Mouse (Mus musculus): ENCODE data around the gene Nr2f2. TPM values are rescaled to one million over a fixed set of nuclear protein-coding genes. Genes with fewer than 3 reads are reported as not detected.

The Nr2f2 gene
- polyA plus RNA-seq, 1 experiment from 2014 or later: 124 TPM

DNA sequence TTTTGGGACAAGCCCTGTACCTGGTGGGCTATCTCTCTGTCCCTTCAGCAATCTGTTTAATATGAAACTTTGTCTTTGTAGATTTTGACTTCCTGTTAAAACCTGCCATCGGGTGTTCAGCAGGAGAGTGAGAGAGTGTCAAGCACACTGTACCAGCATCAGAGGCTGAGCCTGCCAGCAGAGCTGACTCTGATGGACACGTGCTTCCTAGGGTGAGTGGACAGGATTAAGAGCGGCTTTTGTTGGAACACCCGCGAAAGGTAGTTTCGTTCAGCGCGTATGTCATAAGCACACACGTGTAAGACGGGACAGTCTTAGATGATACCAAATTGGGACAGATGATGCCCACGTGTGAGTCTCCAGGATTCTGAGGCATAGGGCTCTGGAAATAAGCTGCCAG, 40.0 kb upstream of the Nr2f2 start:
- Histone ChIP-seq H3K36me3 (ENCODE audit: control insufficient read depth, insufficient read depth, low read length) (0 out of 2 replicates have a peak, but pooled peaks cover 2% of the 10 kb centered on the region), H3K9me3 (ENCODE audit: control insufficient read depth, low read length) (no peaks in the 10 kb centered on the region), H3K4me3 (ENCODE audit: low read depth, low read length) (no peak overlapping the region), H3K9ac (ENCODE audit: low read length) (no peak overlapping the region), H3K4me2 (ENCODE audit: low read depth, low read length, severe bottlenecking) (no peak overlapping the region), H3K4me1 (replicated peaks; ENCODE audit: control insufficient read depth, insufficient read depth, low read length) (no peaks in the 10 kb centered on the region), H3K27ac (ENCODE audit: low read depth, low read length) (no peak overlapping the region), H3K27me3 (ENCODE audit: control insufficient read depth, insufficient read depth, low read length) (no peaks in the 10 kb centered on the region)
- WGBS: 89% methylated on average over 11 of the region's 11 CpGs
- ATAC-seq (replicated peaks; ENCODE audit: low FRiP score) (no peak), DNase-seq (ENCODE audit: low spot score) (no peak)

DNA sequence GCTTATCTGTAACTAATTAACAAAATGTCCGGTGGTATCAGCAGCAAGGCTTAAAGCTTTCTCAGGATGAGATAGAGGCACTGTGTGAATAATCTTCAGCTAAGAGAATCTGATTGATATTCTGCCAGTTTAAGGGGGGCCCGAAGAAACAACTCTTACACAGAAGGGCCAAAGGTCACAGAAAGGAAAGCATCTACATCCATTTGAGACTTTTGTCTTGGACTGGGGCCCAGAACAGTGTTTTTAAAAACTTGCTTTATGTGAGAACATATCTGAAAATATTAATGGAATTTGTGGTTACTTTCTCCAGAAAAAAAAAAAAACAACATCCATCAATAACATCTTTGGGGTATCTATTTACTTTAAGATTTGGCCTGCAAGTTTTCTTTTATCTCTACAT, 38.9 kb upstream of the Nr2f2 start:
- 71% methylated on average over 2 of the region's 2 CpGs for WGBS
- no peaks in the 10 kb centered on the region for H3K4me1 ChIP-seq (replicated peaks; ENCODE audit: control insufficient read depth, insufficient read depth, low read length)
- ATAC-seq (replicated peaks; ENCODE audit: low FRiP score) (no peak), DNase-seq (ENCODE audit: low spot score) (no peak)
- no peak overlapping the region for H3K4me3 ChIP-seq (ENCODE audit: low read depth, low read length)
- no peak overlapping the region for H3K27ac ChIP-seq (ENCODE audit: low read depth, low read length)
- H3K36me3 ChIP-seq (ENCODE audit: control insufficient read depth, insufficient read depth, low read length): 0 out of 2 replicates have a peak, but pooled peaks cover 2% of the 10 kb centered on the region
- H3K9me3 ChIP-seq (ENCODE audit: control insufficient read depth, low read length): no peaks in the 10 kb centered on the region
- no peaks in the 10 kb centered on the region for H3K27me3 ChIP-seq (ENCODE audit: control insufficient read depth, insufficient read depth, low read length)
- H3K9ac ChIP-seq (ENCODE audit: low read length): no peak overlapping the region
- no peak overlapping the region for H3K4me2 ChIP-seq (ENCODE audit: low read depth, low read length, severe bottlenecking)

DNA sequence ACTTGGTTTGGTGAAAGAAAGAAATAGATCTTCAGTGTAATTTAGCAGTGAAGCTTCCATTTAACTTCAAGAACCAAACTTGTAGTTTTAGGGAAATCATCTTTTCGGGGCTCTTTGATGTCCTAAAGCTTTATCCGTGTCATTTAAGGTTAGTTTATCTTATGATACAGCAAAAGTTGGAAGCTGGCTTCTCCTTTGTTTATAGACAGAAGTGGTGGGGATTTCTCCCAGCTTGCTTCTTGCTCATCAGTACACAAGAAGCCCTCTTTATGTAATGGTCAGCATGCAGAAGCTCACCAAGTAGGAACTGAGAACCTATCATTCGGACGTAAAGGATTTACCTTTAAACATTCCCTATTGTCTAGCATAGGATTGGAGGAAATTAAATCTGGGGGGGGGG, 16.3 kb upstream of the Nr2f2 start:
- Histone ChIP-seq H3K4me2 (ENCODE audit: low read depth, low read length, severe bottlenecking) (no peak overlapping the region), H3K27ac (ENCODE audit: low read depth, low read length) (no peak overlapping the region), H3K9me3 (ENCODE audit: control insufficient read depth, low read length) (no peaks in the 10 kb centered on the region), H3K9ac (ENCODE audit: low read length) (no peak overlapping the region), H3K4me3 (ENCODE audit: low read depth, low read length) (no peak overlapping the region), H3K27me3 (ENCODE audit: control insufficient read depth, insufficient read depth, low read length) (no peaks in the 10 kb centered on the region), H3K36me3 (ENCODE audit: control insufficient read depth, insufficient read depth, low read length) (no peaks in the 10 kb centered on the region), H3K4me1 (replicated peaks; ENCODE audit: control insufficient read depth, insufficient read depth, low read length) (no peaks in the 10 kb centered on the region; the same call in 1 of the 2 replicates)
- ATAC-seq (replicated peaks; ENCODE audit: low FRiP score): no peak
- no peak for DNase-seq (ENCODE audit: low spot score)
- 86% methylated on average over 4 of the region's 4 CpGs for WGBS

DNA sequence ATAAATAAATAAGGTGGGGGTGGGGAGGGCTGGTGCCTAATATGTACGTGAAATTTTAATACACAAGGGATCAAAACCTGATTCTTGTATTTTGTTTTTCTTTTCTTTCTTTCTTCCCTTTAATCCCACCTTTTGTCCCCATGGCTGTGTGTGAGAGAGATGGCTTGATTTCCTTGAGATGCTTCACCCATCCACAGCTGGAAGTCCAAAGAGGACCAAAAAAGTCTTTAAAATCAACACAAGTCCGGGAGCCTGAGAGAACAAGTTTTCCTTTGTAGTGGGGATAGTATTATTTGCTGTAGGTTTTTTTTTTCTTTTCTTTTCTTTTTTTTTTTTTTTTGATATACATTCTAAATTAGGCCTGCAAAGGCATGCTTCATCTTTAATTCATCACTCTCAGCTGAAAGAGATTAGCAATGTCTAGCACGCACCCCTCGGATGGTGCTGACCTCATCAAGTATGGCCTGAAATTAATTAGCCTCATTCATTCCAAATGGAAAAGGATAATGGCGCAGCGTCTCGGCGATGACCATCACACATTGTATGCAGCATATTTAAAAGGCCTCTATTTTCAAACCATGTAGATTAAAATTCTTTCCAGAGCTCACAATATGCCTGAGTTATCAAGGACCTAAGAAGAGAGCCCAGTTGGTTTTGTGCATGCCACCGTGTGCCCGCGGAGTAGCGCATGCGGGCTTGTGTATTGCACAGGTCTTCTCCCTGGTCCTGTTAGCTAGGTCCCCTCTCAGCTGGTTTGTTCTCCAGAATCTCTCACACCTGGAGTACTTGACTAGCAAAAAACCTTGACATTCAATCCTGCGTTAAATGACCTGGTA, 15.1 kb upstream of the Nr2f2 start:
- no peaks in the 10 kb centered on the region for H3K27me3 ChIP-seq (ENCODE audit: control insufficient read depth, insufficient read depth, low read length)
- H3K4me1 ChIP-seq (replicated peaks; ENCODE audit: control insufficient read depth, insufficient read depth, low read length): no peaks in the 10 kb centered on the region; the same call in 1 of the 2 replicates
- peak overlapping the region; percentile 47; the same call in 1 of the 2 replicates for H3K27ac ChIP-seq (ENCODE audit: low read depth, low read length)
- H3K4me2 ChIP-seq (ENCODE audit: low read depth, low read length, severe bottlenecking): no peak overlapping the region
- H3K9ac ChIP-seq (ENCODE audit: low read length): no peak overlapping the region
- H3K4me3 ChIP-seq (ENCODE audit: low read depth, low read length): no peak overlapping the region
- no peaks in the 10 kb centered on the region for H3K36me3 ChIP-seq (ENCODE audit: control insufficient read depth, insufficient read depth, low read length)
- peak; percentile 94 for ATAC-seq (replicated peaks; ENCODE audit: low FRiP score)
- DNase-seq (ENCODE audit: low spot score): peak; percentile 64
- WGBS: 29% methylated on average over 14 of the region's 14 CpGs
- H3K9me3 ChIP-seq (ENCODE audit: control insufficient read depth, low read length): no peaks in the 10 kb centered on the region

DNA sequence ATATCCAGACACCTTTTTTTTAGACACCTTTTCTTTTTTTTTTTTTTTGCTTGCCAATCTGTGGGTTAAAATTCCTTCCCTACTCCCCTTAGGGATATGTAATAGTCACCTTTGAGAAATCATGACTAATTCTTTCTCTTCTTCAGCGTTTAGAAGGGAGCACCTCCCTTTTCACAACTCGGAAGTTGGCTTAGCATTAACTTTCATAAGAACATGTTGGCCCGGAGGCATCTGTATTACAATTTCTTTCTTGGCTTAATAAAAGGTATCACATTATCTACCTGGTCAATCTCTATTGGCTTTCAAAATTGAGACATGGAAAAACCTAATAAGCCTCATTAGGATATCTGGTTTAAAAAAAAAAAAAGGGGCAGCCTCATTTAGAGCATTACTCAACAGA, 14.4 kb upstream of the Nr2f2 start:
- 59% methylated on average over 3 of the region's 3 CpGs for WGBS
- DNase-seq (ENCODE audit: low spot score): no peak
- H3K36me3 ChIP-seq (ENCODE audit: control insufficient read depth, insufficient read depth, low read length): no peaks in the 10 kb centered on the region
- H3K9ac ChIP-seq (ENCODE audit: low read length): no peak overlapping the region
- no peak for ATAC-seq (replicated peaks; ENCODE audit: low FRiP score)
- H3K4me1 ChIP-seq (replicated peaks; ENCODE audit: control insufficient read depth, insufficient read depth, low read length): no peaks in the 10 kb centered on the region; the same call in 1 of the 2 replicates
- H3K9me3 ChIP-seq (ENCODE audit: control insufficient read depth, low read length): no peaks in the 10 kb centered on the region
- H3K27me3 ChIP-seq (ENCODE audit: control insufficient read depth, insufficient read depth, low read length): no peaks in the 10 kb centered on the region
- no peak overlapping the region for H3K27ac ChIP-seq (ENCODE audit: low read depth, low read length)
- no peak overlapping the region for H3K4me3 ChIP-seq (ENCODE audit: low read depth, low read length)
- H3K4me2 ChIP-seq (ENCODE audit: low read depth, low read length, severe bottlenecking): no peak overlapping the region

DNA sequence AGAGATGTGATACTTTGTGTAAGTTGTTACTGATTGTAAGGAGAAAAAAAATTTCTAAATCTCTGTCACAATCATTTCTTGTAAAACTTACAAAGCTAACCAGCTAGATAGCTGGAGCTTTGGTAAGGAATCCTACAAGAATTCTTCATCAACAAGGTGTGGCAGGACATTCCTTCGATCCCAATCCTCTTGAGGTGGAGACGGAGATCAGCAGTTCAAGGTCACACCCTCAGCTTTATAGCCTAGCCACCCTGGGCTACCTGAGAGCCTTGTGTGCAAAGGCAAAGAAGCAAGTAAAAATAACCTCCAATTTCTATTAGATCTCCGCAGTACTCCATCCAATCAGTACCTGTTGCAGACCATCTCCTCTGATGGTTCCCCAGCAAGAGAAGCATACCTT, 13.7 kb upstream of the Nr2f2 start:
- Histone ChIP-seq H3K36me3 (ENCODE audit: control insufficient read depth, insufficient read depth, low read length) (no peaks in the 10 kb centered on the region), H3K9ac (ENCODE audit: low read length) (no peak overlapping the region), H3K9me3 (ENCODE audit: control insufficient read depth, low read length) (no peaks in the 10 kb centered on the region), H3K4me2 (ENCODE audit: low read depth, low read length, severe bottlenecking) (no peak overlapping the region), H3K27me3 (ENCODE audit: control insufficient read depth, insufficient read depth, low read length) (no peaks in the 10 kb centered on the region), H3K27ac (ENCODE audit: low read depth, low read length) (no peak overlapping the region), H3K4me3 (ENCODE audit: low read depth, low read length) (no peak overlapping the region), H3K4me1 (replicated peaks; ENCODE audit: control insufficient read depth, insufficient read depth, low read length) (no peaks in the 10 kb centered on the region; the same call in 1 of the 2 replicates)
- ATAC-seq (replicated peaks; ENCODE audit: low FRiP score): no peak
- DNase-seq (ENCODE audit: low spot score): no peak
- WGBS: 81% methylated on average over 3 of the region's 3 CpGs

DNA sequence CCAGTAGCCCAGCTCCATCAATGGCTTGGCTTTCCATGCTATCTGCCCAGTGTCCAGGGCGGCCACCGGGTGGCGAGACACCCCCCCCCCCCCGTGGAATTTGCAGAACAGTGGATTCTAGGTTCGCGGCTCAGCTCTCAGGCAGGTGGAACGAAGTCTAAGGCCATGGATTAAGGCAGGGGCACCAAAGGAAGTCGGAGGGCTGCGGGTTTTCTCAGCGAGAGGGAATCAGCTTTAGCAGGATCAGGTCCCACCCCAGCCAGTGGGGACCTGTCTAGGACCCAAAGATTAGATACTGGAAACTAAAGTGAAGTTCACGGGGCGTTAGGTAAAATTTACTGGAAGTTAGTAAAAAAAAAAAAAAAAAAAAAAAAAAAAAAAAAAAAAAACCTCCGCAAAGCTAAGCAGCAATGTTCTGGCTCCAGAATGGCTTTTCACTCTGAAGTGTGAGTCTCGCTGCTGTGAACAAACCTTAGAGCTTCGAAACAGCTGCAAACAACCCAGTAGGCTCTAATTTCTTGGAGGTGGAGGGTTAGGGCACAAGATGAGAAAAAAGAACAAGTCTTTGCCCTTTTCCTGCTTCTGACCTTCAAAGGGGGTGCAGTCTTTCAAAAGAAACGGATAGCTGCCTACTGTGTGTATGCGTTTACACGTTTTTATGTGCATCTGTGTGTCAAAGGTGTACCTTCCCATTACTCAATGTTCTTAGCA, 4.2 kb upstream of the Nr2f2 start:
- peak overlapping the region; percentile 59 for H3K4me2 ChIP-seq (ENCODE audit: low read depth, low read length, severe bottlenecking)
- H3K4me3 ChIP-seq (ENCODE audit: low read depth, low read length): peak overlapping the region; percentile 28
- peaks cover 4% of the 10 kb centered on the region; the same call in 1 of the 2 replicates for H3K4me1 ChIP-seq (replicated peaks; ENCODE audit: control insufficient read depth, insufficient read depth, low read length)
- H3K27me3 ChIP-seq (ENCODE audit: control insufficient read depth, insufficient read depth, low read length): peaks cover 39% of the 10 kb centered on the region
- peak overlapping the region; percentile 61 for H3K9ac ChIP-seq (ENCODE audit: low read length)
- DNase-seq (ENCODE audit: low spot score) (peak; percentile 60), ATAC-seq (replicated peaks; ENCODE audit: low FRiP score) (no peak)
- no peaks in the 10 kb centered on the region for H3K9me3 ChIP-seq (ENCODE audit: control insufficient read depth, low read length)
- H3K36me3 ChIP-seq (ENCODE audit: control insufficient read depth, insufficient read depth, low read length): no peaks in the 10 kb centered on the region
- peak overlapping the region; percentile 78; the same call in 1 of the 2 replicates for H3K27ac ChIP-seq (ENCODE audit: low read depth, low read length)
- 3% methylated on average over 18 of the region's 18 CpGs for WGBS

DNA sequence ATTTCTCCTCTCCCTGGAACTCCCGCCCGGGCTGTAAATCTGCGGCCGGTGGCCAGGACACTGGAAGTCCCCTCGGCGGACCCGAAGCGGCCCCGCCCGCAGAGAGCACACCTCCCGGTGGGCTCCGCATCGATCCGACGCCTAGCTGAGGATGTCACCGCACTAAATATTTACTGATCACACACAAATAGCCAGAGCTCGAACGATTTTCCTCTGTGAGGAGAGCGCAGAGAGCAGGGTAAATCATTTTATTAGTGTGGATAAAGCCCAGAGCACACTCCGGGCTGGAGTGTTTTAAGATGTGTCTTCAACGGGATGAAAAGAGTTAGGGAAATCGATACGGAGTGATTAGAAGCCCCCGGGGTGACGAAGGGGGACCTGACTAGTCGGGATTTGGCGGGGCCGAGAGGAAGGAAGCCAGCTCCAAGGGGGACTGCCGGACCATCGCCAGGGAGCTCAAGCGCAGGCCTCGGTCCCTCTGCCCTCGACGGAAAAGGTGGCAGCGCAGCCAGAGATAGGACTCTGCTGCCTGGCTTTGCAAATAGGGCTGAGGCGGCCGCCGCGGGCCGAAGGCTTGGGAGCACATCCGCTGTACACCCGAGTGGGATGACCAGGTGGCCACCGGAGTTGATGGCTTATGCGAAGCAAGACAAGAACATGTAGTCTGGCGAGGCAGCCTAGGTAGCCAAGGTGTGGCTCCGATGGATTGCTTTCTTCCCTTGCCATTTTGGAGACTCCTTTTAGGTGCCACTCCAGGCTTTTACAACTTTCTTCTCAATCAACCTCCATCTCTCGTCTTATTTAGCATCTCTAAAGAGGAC, 3.4 kb upstream of the Nr2f2 start:
- no peaks in the 10 kb centered on the region for H3K9me3 ChIP-seq (ENCODE audit: control insufficient read depth, low read length)
- peak overlapping the region; percentile 78 for H3K27ac ChIP-seq (ENCODE audit: low read depth, low read length)
- peak overlapping the region; percentile 61 for H3K9ac ChIP-seq (ENCODE audit: low read length)
- peak overlapping the region; percentile 28 for H3K4me3 ChIP-seq (ENCODE audit: low read depth, low read length)
- peak overlapping the region; percentile 59 for H3K4me2 ChIP-seq (ENCODE audit: low read depth, low read length, severe bottlenecking)
- DNase-seq (ENCODE audit: low spot score): peak; percentile 68
- WGBS: 1% methylated on average over 47 of the region's 47 CpGs
- peaks cover 43% of the 10 kb centered on the region for H3K27me3 ChIP-seq (ENCODE audit: control insufficient read depth, insufficient read depth, low read length)
- no peaks in the 10 kb centered on the region for H3K36me3 ChIP-seq (ENCODE audit: control insufficient read depth, insufficient read depth, low read length)
- ATAC-seq (replicated peaks; ENCODE audit: low FRiP score): peak; percentile 12; the same call in 1 of the 2 replicates
- peaks cover 4% of the 10 kb centered on the region; the same call in 1 of the 2 replicates for H3K4me1 ChIP-seq (replicated peaks; ENCODE audit: control insufficient read depth, insufficient read depth, low read length)

All from forebrain, embryonic 11.5 days (tissue).